Mouse (Mus musculus) heart, embryonic 14.5 days (tissue): ENCODE measurements around the gene Usp53. TPM values are rescaled to one million over a fixed set of nuclear protein-coding genes. Genes with fewer than 3 reads are reported as not detected.

Experiments used
- microRNA-seq: library from miRNA; unstranded; fragments of <30 nt; microRNA quantifications from one replicate; pipeline ENCODE4, GENCODE M21; 2016
- polyA plus RNA-seq: library from polyadenylated mRNA; unstranded; fragments of >200 nt; fragmentation: Nextera tagmentation; extraction: Ambion mirVana; gene quantifications from 2 replicates; pipeline ENCODE4 v1.2.1, GENCODE M21; 2014

Gene Usp53
- polyA plus RNA-seq, 1 experiment from 2014 or later: 9.7 TPM

Small RNA genes lying within 50 kb of the gene (microRNA-seq; reads per million reads assigned to microRNA genes)
- not detected for gene Gm22066

Other genes starting within 250 kb of the Usp53 start
- gene Fabp2, start 89.4 kb downstream of the Usp53 start, polyA plus RNA-seq: not detected in 2 replicates
- gene Gm10959, start 65.2 kb downstream of the Usp53 start, polyA plus RNA-seq: not detected in 2 replicates
- 120 and 135 TPM in 2 replicates for gene 1810037I17Rik, start 60.3 kb downstream of the Usp53 start, polyA plus RNA-seq
- gene Myoz2, start 50.5 kb upstream of the Usp53 start, polyA plus RNA-seq: 230 and 232 TPM in 2 replicates